Mouse (Mus musculus) limb, embryonic 14.5 days (tissue): Measurements from ENCODE around the gene Rbm33. TPM values are rescaled to one million over a fixed set of nuclear protein-coding genes. Genes with fewer than 3 reads are reported as not detected.

ENCODE experiments used
- ATAC-seq: fragments of 200-750 bp; cut with Nextera tagmentation; 2 replicates; pipeline ENCODE4 v1.8.0; 2017; ENCODE audit warnings: low read depth, moderate number of reproducible peaks, moderate TSS enrichment; ENCODE audit not compliant: low FRiP score
- DNase-seq: peaks from one replicate; pipeline ENCODE4 v3.0.0-alpha.2; 2015; ENCODE audit warnings: low spot score
- H3K27ac ChIP-seq: fragments of 300-500 bp; sonication (generic); replicated peaks from 2 replicates; pipeline ENCODE4 v1.5.1; 2014; ENCODE audit warnings: low read depth, mild to moderate bottlenecking, low read length, moderate library complexity, mixed read lengths
- H3K27me3 ChIP-seq: fragments of 300-500 bp; sonication (generic); 2 replicates; pipeline ENCODE4 v1.6.1; 2014; ENCODE audit warnings: low read length, mixed read lengths; ENCODE audit not compliant: control insufficient read depth, insufficient read depth
- H3K36me3 ChIP-seq: fragments of 300-500 bp; sonication (generic); 2 replicates; pipeline ENCODE4 v1.6.1; 2014; ENCODE audit warnings: mild to moderate bottlenecking, low read length, moderate library complexity, mixed read lengths; ENCODE audit not compliant: control insufficient read depth, insufficient read depth
- H3K4me1 ChIP-seq: fragments of 300-500 bp; sonication (generic); 2 replicates; pipeline ENCODE4 v1.6.1; 2014; ENCODE audit warnings: antibody characterized with exemption, low read length, mixed read lengths; ENCODE audit not compliant: control insufficient read depth, insufficient read depth
- H3K4me2 ChIP-seq: fragments of 300-500 bp; sonication (generic); replicated peaks from 2 replicates; pipeline ENCODE4 v1.6.1; 2014; ENCODE audit warnings: low read depth, mild to moderate bottlenecking, low read length, moderate library complexity; ENCODE audit not compliant: severe bottlenecking
- H3K4me3 ChIP-seq: fragments of 300-500 bp; sonication (generic); replicated peaks from 2 replicates; pipeline ENCODE4 v1.5.1; 2014; ENCODE audit warnings: low read length
- H3K9ac ChIP-seq: fragments of 300-500 bp; sonication (generic); 2 replicates; pipeline ENCODE4 v1.6.1; 2014; ENCODE audit warnings: mild to moderate bottlenecking, low read depth, low read length, moderate library complexity; ENCODE audit not compliant: severe bottlenecking
- H3K9me3 ChIP-seq: fragments of 300-500 bp; sonication (generic); 2 replicates; pipeline ENCODE4 v1.6.1; 2016; ENCODE audit warnings: low read length; ENCODE audit not compliant: control insufficient read depth
- POLR2A ChIP-seq: fragments of 200-500 bp; IDR thresholded peaks from 2 replicates; pipeline ENCODE4 v1.8.0; 2012; ENCODE audit warnings: inconsistent platforms, mild to moderate bottlenecking, moderate library complexity, borderline replicate concordance; ENCODE audit not compliant: insufficient read depth, insufficient read length; ENCODE audit errors: extremely low read depth
- WGBS: fragments of 180-500 bp; shearing (Covaris S2); extraction: QIAGEN DNeasy Blood & Tissue Kit; methylation state at CpG from one replicate; pipeline ENCODE4 v1.1.7; 2014; 5-methylcytosine and 5-hydroxymethylcytosine counted together
- polyA plus RNA-seq, 2 experiments: library from polyadenylated mRNA; depleted of rRNA in 1 of 2; stranded (reverse) in 1 of 2; unstranded in 1 of 2; fragments of >200 nt; fragmentation: Nextera tagmentation in 1 of 2; extraction: Ambion mirVana in 1 of 2; gene quantifications; 2 replicates each; pipeline versions ENCODE4 v1.2.1 to v1.2.3; 2012 to 2014

The Rbm33 gene
- polyA plus RNA-seq, 2 experiments = 19.3 to 43.9 TPM

GRCm38 (mm10) chr5:28290630-28291029, 26.3 kb upstream of the Rbm33 start:
- H3K4me1 ChIP-seq = no peaks in the 10 kb centered on the region
- ATAC-seq (no peak), DNase-seq (no peak)
- WGBS = 45% methylated on average over 1 of the region's 1 CpGs
- H3K27ac ChIP-seq = no peak overlapping the region
- no peak overlapping the region for H3K9ac ChIP-seq
- H3K27me3 ChIP-seq = no peaks in the 10 kb centered on the region
- no peak for TF ChIP-seq POLR2A
- no peaks in the 10 kb centered on the region for H3K9me3 ChIP-seq
- H3K36me3 ChIP-seq = no peaks in the 10 kb centered on the region
- H3K4me3 ChIP-seq = no peak overlapping the region
- no peak overlapping the region for H3K4me2 ChIP-seq

GRCm38 (mm10) chr5:28291118-28291850, 25.6 kb upstream of the Rbm33 start:
- DNase-seq (no peak), ATAC-seq (no peak)
- Histone ChIP-seq H3K4me2 (no peak overlapping the region), H3K27me3 (no peaks in the 10 kb centered on the region), H3K4me3 (no peak overlapping the region), H3K9me3 (no peaks in the 10 kb centered on the region), H3K36me3 (no peaks in the 10 kb centered on the region), H3K27ac (no peak overlapping the region), H3K9ac (no peak overlapping the region), H3K4me1 (no peaks in the 10 kb centered on the region)
- WGBS = 69% methylated on average over 5 of the region's 5 CpGs
- no peak for TF ChIP-seq POLR2A

DNA sequence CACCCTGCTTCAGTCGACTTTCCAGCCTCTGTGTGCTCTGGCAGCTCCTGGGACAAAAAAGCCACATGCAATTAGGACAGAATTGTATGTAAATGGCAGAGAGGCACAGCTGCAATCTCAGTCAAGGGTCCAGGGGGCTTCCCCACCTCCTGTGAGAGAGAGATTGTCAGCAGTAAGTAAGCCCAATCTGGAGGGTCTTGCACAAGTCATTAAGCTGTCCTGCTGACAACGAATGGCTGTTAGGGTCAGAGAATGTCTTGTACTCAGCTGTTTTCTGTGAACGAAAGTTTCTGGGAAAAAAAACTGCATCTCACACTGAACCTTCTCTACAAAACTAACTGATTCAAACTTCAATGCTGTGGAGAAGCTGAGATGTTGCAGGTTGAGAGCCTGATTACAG, 24.6 kb upstream of the Rbm33 start:
- TF ChIP-seq POLR2A = no peak
- Histone ChIP-seq H3K9ac (no peak overlapping the region), H3K27me3 (no peaks in the 10 kb centered on the region), H3K4me2 (no peak overlapping the region), H3K36me3 (no peaks in the 10 kb centered on the region), H3K4me3 (no peak overlapping the region), H3K27ac (no peak overlapping the region), H3K9me3 (no peaks in the 10 kb centered on the region), H3K4me1 (no peaks in the 10 kb centered on the region)
- 26% methylated on average over 3 of the region's 3 CpGs for WGBS
- ATAC-seq = no peak
- DNase-seq = no peak

GRCm38 (mm10) chr5:28293990-28294389, 22.9 kb upstream of the Rbm33 start:
- H3K4me3 ChIP-seq = no peak overlapping the region
- 6% methylated on average over 6 of the region's 6 CpGs for WGBS

GRCm38 (mm10) chr5:28298161-28298560, 18.8 kb upstream of the Rbm33 start:
- Histone ChIP-seq H3K9ac (no peak overlapping the region), H3K4me2 (no peak overlapping the region), H3K9me3 (no peaks in the 10 kb centered on the region), H3K36me3 (no peaks in the 10 kb centered on the region), H3K27ac (no peak overlapping the region), H3K4me1 (no peaks in the 10 kb centered on the region), H3K4me3 (no peak overlapping the region), H3K27me3 (no peaks in the 10 kb centered on the region)
- DNase-seq (no peak), ATAC-seq (no peak)
- TF ChIP-seq POLR2A = no peak
- 71% methylated on average over 5 of the region's 5 CpGs for WGBS

More at GRCm38 (mm10) chr5:28293990-28294389, 22.9 kb upstream of the Rbm33 start:
- DNase-seq (peak; percentile 27), ATAC-seq (no peak)
- no peak overlapping the region for H3K27ac ChIP-seq
- no peaks in the 10 kb centered on the region for H3K36me3 ChIP-seq
- no peak for TF ChIP-seq POLR2A
- no peaks in the 10 kb centered on the region for H3K4me1 ChIP-seq
- H3K9me3 ChIP-seq = no peaks in the 10 kb centered on the region
- no peak overlapping the region for H3K9ac ChIP-seq
- no peaks in the 10 kb centered on the region for H3K27me3 ChIP-seq
- H3K4me2 ChIP-seq = no peak overlapping the region
